Mouse (Mus musculus) liver, embryonic 14 days (tissue): Measurements from ENCODE around the gene Sugt1. TPM values are rescaled to one million over a fixed set of nuclear protein-coding genes. Genes with fewer than 3 reads are reported as not detected.

Experiments used
- polyA plus RNA-seq: library from polyadenylated mRNA; depleted of rRNA; stranded (reverse); fragments of >200 nt; gene quantifications from 2 replicates; pipeline ENCODE4 v1.2.3, GENCODE M21; 2012; rRNA removed

Sugt1 gene
- 17.6 and 19.1 TPM in 2 replicates for polyA plus RNA-seq

DNA sequence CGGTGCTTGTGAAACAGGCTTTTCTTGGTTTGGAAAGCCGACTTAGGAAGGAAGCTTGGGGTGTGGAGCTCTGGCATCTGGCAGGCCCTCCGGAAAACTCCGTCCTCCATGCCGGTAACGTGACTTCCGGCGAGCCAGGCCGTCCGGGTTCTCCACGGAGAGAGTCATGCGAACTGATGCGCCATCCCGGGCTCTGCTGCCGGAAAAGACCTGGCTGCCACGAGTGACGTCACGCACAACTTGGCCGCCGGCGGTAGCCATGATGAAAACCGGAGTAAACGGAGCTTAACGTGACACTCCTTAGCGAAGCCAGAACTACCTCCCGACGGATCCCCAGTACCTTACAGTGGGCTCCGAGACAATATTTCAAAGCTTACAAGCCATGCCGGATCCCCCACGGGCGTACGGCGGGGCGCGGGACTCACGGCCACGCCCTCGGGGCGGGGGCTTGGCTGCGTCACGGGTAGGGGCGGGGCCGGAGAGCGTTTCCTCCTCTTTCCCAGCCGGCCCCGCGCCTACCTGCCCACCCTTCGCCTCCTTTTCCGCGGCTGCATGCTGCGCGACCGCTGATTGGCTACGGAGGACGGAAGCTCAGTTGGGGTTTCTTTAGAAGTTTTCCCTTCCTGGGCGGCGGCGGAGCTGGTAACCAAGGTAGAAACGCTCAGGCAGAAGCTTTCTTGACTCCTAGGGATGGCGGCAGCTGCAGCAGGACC is at the start of gene Sugt1:
Sugt1 (plus strand) TSS at position 553 of the 713 bp plus-strand sequence.

DNA sequence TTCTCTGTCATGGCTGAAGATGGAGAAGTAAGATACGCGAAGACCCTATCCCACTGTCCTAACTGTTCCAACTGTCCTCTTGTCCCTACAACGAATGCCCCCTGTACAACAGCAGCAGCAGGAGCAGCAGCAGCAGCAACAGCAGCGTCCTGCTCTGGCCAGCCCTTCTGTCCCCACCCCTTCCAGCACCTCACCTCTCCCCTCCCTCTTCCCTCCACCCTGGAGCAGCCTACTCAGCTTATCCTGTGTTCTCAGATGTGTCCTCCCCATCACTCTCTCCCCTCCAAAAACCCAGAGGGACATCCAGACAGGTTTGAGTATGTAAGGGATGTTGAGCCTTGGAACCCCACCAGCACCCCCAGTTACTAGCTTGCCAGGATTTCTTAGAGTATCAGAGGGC is 74.5 kb downstream of the Sugt1 start, which contains the start of gene Cnmd:
Cnmd (minus strand) TSS at position 170 of the 400 bp plus-strand sequence.

Other genes starting within 250 kb of the Sugt1 start
- 11.7 and 13.3 TPM in 2 replicates for gene Naa16, start 196.9 kb upstream of the Sugt1 start, polyA plus RNA-seq
- gene Mtrf1, start 189.9 kb upstream of the Sugt1 start, polyA plus RNA-seq, result 2.6 and 2.7 TPM in 2 replicates
- 2.1 and 2.6 TPM in 2 replicates for gene Kbtbd7, start 161.2 kb upstream of the Sugt1 start, polyA plus RNA-seq
- gene Kbtbd6, start 135.9 kb upstream of the Sugt1 start, polyA plus RNA-seq, result 1.8 and 2.2 TPM in 2 replicates
- 9.6 and 11.7 TPM in 2 replicates for gene Elf1, start 106.5 kb upstream of the Sugt1 start, polyA plus RNA-seq
- 8.1 and 8.4 TPM in 2 replicates for gene Wbp4, start 106.2 kb upstream of the Sugt1 start, polyA plus RNA-seq
- 0.07 TPM in 1 of 2 replicates, not detected in the other for gene Cnmd, start 74.5 kb downstream of the Sugt1 start, polyA plus RNA-seq
- gene Pcdh8, start 183.6 kb downstream of the Sugt1 start, polyA plus RNA-seq, result 0.05 TPM in 1 of 2 replicates, not detected in the other